Mouse (Mus musculus) left cerebral cortex, postnatal 14 days (tissue): ENCODE measurements around the gene Dcaf8. TPM values are rescaled to one million over a fixed set of nuclear protein-coding genes. Genes with fewer than 3 reads are reported as not detected.
"Not testable (repeated sequence)": the region's sequence is repeated elsewhere in the genome, so short reads cannot be mapped to it uniquely, and the experiment has no call there.

ENCODE experiments used
- DNase-seq, 2 experiments: peaks; one replicate each; pipeline ENCODE4 v3.0.0; 2021 to 2022; ENCODE audit warnings: low spot score in 2 of 2, mixed read lengths in 1 of 2
- intact Hi-C: fragments of 180-260 bp; cut with DNase I; formaldehyde crosslinking; loops from one replicate; pipeline ENCODE4 v1.15.1; 2025
- total RNA-seq, 2 experiments: library from RNA; stranded (reverse); gene quantifications; 2 replicates each; pipeline ENCODE4 v1.2.3; 2021

Gene Dcaf8
- total RNA-seq, 2 experiments from 2014 or later: 101 to 109 TPM

DNA sequence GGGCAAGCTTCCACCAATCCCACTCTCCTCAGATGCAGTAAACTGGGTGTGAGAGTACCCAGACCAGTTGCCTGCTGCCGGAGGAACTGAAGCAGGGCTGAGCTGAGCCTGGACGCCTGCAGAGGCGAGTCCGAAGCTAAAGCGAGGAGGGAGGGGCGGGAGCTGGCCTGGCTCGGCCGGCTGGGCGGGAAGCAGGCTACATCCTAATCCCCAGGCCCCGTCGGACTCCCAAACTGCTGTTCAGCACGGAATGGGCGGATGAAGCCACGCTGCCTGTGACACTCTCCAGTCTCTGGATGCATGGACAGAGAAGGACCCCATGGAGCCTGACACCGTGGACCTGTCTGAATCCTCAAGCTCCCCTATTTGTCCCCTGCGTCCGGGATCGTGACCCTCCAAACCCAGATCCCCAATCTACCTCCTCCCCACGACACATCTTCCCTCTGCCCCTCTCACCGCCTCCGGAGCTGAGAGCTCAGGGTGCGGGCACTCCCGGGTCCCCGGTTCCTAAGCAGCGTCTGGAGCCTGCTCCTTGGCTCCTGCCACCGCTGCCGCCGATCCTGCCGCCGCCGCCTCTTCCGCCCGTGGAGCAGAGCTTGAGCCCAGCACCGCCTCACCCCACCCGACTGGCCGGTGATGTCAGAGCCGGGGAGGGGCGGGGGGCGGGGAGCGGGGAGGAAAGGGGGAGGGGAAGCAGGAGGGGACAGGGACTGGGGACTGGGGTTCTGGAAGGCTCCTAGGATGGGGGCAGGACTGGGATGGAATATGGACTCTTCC is 58.4 kb downstream of the Dcaf8 start, which contains the start of gene Pea15a:
Pea15a (minus strand) TSS at position 664 of the 777 bp plus-strand sequence.
- intact Hi-C loops: no loop called here
- peak; percentile 78 to 85 for DNase-seq

DNA sequence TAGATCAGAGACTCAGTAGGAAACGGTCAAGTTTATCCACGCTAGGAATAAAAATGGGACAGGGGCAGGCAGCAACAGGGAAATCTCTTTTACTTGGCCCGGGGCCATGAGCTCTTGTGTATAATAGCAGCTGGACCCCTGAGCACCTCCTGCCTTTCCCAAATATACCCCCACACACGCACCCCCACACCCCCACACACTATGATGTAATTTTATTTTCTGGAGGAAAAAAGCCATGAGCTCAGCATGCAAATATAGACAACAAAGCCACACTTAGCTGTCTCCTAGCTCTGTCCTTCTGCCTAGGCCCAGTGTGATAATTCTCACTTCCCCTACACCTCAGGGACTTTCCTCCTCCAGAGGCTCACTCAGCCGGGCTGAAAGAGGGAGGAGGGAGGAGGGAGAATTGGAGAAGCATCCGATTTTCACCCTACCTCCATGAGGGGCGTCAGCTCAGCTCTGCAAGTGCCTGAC is 59.3 kb downstream of the Dcaf8 start:
- peak; percentile 55 to 65 for DNase-seq

DNA sequence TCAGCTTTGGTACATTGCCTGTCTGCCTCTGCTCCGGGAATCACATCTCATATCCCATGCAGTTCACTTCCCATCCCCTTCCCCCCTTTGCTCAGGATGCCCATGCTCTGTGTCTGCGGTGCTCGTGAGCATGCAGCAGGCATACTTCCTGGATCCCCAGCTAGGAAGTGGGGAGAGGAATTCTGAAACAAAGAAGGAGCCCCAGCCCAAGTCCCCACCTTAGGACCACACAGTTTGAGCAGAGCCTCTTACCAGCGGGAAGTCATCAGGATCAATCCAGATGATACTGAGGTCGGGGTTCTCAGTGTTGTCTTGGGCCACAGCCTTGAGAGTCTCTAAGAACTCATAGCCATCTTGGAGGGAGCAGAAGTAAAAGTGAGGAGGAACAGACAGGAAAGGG is 64.9 kb downstream of the Dcaf8 start:
- intact Hi-C loops: no loop called here
- no peak for DNase-seq

More for the DNA sequence above, 59.3 kb downstream of the Dcaf8 start:
- intact Hi-C loops: no loop called here

DNA sequence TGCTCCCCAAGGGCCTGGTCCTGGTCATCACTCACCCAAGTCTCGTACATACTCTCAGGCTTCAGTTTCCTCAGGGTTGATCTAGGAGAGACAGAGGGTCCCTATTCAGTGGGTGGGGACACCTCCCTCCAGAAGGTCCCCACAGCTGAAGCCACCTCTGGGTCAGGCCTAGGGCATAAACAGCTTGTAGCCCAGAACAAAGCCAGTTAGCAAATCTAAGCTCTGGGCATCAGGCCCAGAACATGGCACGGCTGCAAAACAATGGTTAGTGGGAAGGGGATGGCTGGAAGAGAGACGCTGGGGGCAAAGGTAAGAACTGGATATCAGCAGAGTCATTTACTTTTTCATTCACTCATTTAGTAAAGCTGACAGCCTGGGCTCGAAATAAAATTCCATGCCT is 65.9 kb downstream of the Dcaf8 start:
- intact Hi-C loops: no loop called here
- no peak for DNase-seq

DNA sequence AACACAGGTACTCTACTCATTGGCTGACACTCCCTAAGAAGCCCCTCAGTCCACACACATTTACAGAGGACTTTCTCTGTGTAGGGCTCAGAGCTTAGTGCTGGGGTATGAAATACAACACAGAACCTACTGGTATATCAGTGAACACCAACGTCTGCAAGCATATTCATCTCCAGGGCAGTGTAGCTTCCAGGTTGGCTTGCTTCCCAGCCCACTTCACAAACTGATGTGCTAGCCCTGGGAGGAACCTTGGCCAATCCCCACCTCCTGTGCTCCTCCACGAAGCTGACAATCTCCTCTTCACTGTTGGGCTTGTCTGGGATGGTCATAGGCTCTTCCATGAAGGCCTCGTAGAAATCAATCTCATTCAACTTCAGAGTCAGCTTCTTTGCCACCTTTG is 66.9 kb downstream of the Dcaf8 start:
- intact Hi-C loops: loop anchor here (5.0 kb wide), 1 partner anchor 67 kb away; the partner anchor contains the start of gene Dcaf8

DNA sequence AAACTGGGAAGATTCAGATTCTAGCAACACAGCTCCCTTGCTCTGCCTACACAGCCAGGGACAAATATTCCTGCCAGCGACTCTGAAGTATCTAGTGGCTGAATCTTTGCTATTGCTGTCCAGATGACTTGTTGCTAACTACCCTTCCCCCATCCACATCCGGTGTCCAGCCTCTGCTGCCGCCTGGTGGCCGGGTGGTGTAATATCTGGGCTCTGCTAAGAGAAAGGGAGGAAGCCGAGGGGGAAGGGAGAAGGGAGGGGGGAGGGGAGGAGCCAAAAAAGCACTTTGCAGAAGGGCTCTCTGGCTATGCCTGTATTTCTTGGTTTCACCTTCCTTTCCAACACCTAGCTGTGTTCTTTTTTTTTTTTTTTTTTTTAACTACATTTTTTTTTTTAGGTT is 69.3 kb downstream of the Dcaf8 start:
- peak; percentile 91 to 92 for DNase-seq
- intact Hi-C loops: loop anchor here (5.0 kb wide), 1 partner anchor 70 kb away; the partner anchor contains the start of gene Dcaf8

More for the DNA sequence above, 66.9 kb downstream of the Dcaf8 start:
- DNase-seq: no peak

DNA sequence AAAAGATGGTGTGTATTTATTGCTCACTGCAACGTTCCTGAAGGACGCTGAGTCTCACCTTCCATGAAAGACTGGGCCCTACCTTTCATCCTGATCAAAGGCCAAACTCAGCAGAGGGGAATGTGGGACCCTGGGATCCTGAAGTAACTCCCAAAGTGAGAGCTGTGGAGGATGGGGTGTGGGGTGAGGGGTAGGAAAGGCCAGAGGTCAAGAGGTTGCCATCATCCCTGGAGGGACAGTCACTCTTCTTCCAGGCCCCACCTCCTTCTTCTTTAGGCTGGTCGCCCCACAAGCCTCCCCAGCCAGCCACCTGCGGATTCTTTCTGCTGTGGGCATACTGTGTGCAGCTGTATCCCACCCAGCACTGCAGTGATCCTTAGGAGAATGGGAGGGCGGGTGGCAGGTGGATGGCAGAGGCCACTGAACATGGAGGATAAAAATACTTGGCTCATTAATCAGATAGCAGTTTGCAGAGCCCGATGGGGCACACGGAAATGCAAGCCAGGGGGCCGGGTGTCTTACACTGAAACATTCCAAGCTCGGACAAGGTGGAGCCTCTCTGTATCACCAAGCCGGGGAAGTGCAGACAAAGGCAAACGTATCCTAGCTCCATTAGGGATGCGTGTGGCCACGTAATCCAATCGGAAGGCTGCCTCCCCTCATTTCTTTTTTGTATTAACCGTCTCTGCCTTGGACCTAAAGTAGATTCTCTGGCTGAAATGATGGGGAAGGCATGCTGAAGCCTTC is 70.5 kb downstream of the Dcaf8 start:
- intact Hi-C loops: loop anchor here (5.0 kb wide), 1 partner anchor 71 kb away; the partner anchor contains the start of gene Dcaf8
- DNase-seq: no peak

DNA sequence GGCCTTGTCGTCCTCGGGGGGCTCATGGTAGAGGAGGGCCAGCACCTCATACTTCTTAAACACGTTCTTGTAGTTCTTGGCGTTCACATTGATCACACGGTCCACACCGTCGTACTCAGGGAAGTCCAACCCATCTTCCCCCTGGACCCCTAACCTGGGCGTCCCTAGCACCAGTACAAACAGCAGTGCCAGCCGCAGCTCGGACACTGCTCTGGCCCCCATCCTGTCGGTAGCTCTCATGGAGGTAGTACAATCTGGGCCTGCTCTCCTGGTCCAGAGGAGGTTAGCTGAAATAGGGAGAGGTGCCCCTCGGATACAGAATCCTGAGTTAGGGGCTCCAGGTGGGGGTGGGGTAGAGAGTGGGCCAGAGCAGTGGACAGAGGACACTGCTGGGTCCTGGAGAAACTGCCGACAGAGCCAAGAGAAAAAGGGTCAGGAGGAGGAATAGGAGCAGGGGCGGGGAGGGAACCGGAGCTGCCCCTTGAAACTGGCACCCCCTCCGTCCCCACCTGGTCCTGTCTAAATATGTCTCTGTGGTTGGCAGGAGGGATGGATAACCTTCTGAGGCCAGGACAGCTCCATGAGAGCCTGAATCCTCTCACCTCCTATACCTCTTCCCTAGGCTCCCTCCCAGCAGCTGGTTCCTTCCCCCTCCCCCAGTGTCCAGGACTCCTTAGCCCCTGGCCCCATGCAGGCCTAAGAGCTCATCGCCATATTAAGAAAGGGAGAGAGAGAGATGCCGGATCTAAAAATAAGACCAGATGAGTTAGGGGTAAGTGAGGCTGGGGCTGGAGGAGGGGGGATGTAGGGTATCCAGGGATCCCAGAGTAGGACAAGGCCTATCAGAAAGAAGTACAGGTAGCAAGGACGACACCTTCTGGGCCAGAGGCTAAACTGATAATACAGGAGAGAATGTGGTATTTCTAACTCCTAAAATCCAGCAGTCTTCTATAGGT is 71.8 kb downstream of the Dcaf8 start, which contains the start of gene Casq1:
Casq1 (minus strand) TSS at position 418 of the 956 bp plus-strand sequence.
- intact Hi-C loops: loop anchor here (5.0 kb wide), 1 partner anchor 72 kb away; the partner anchor contains the start of gene Dcaf8
- no peak for DNase-seq

DNA sequence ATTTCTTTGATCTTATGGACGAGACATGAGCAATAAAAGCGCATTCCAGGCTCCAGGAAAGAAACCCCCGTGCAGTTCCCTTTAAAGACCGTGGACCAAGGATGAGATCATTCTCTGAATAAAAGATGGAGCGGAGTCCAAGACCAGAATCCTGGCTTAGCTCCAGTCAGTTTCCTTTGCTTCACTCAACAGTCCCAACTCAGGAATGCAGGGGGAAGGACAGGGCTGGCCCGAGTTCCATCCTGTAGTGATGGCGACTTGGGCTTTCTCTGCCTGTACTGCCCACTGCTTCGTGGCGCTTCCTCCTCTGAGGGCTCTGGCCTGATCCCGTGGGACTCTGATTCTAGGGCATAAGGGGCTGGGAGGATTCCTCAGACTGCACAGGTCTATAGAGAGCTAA is 72.5 kb downstream of the Dcaf8 start:
- DNase-seq: peak in 1 of 2 experiments; percentile 77
- intact Hi-C loops: no loop called here

DNA sequence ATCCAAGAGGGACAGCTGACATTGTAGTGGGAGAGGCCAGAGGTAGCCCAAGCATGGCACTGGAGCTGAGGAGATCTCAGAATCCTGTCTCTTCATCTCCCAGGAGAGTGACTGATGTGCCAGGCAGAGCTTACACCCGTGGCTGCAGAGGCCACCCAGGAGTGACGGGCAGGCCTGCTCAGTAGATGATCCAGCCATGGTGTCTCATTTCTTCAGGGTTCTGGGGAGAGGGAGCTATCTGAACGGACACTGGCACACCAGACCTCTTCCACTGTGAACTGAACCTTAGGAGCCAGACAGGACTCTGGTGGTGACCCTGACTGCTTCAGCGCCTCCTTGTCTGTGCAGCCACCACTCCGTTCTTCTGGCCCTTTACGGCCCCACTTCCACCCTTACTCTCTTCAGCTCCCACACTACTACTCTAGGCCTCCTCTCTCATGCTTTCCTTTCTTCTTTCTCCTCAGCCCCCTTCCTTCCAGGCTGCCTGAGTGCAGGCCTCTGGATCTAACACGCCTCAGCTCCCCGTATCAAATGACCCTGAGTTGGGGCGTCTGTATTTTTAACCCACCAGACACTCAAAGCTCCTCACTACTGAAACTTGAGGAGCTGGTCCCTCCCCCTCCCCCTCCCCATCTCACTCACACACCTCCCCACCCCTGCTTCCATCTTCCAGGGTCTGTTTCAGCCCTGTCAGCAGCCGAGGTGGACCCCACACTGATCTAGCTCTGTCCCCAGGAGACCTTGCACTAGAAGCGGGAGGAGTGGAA is 73.6 kb downstream of the Dcaf8 start:
- intact Hi-C loops: no loop called here
- DNase-seq: no peak

DNA sequence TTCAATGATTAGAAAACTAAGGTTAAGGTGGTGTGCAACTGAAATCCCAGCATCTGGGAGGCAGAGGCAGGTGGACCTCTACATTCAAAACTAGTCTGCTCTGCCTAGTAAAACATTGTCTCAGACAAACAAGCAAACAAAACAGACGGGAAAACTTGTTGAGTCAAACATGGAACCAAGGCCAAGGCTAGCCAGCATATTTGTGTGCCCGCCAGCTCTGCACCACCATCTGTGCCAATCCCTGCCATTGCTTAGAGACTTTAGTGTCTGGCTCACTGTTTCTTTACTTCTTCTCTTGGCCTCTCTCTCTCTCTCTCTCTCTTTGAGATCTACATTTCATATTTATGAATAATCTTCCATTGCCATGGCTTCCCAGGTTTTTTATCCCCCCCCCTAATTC is 80.3 kb downstream of the Dcaf8 start:
- intact Hi-C loops: no loop called here
- DNase-seq: no peak

DNA sequence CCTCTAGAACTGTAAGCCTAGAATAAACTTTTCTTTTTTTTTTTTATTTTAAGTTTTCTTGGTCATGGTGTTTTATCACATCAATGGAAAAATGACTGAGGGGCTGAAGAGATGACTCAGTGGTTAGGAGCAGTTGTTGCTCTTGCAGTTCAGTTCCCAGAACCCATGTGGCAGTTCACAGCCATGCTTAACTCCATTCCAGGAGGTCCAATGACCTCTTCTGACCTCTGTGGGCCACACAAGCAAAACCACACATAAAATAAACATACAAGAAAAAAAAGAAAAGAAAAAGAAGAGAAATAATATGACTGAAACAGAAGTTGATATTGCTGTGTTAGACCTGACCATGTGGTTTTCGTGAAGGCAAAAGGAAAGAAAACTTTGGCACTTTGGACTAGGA is 81.3 kb downstream of the Dcaf8 start:
- intact Hi-C loops: no loop called here
- no peak for DNase-seq

DNA sequence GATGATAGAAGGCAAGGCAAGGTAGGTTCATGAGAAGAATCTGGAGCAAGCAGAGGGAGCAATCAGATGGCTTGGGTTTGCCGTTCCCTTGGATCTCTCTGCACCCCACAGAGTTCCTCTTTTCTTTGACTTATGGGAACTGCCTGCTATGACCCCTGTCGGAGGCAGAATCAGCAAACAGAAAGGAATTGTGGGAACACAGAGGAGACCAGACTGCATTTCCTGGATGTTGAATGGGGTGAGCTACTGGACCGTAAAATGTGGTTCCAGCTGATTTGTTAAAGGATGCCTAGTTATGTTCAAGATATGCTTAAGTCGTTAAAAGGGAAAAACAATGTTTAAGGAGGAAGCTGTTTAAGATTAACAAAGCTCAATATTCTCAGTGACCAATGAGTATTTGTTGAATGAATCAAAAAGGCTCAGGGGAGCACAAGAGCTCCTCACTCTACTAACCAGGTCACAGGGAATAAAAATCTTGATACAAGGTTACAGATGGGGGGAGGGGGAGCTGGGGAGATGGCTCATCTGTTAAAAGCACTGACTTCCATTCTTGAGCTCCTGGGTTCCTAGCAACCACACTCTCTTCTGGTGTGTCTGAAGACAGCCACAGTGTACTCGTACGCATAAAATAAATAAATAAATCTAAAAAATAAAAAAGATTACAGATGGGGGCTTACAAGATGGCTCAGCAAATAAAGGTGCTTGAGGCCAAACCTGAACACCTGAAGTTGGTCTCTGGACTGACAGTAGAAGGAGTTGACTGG is 93.2 kb downstream of the Dcaf8 start:
- DNase-seq: no peak
- intact Hi-C loops: no loop called here

DNA sequence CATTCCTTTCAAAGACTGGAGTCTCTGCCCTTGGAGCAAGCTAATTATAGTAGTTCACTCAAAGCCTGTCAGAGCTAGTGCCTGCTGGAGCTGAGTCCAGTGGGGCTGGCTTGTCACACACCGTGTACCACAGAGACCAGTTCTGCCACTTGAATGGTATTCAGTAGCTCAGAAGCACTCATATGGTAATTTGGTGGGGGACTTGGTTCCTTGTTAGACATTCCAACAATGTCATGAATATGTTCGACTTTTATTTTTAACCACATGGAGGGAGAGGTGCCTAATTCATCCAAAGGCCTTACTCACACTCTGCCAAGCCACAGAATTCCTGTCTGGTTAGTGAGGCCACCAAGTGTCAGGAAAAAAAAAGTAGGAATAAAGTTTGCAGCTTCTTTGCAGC is 94.5 kb downstream of the Dcaf8 start:
- intact Hi-C loops: no loop called here
- peak in 1 of 2 experiments; percentile 33 for DNase-seq

DNA sequence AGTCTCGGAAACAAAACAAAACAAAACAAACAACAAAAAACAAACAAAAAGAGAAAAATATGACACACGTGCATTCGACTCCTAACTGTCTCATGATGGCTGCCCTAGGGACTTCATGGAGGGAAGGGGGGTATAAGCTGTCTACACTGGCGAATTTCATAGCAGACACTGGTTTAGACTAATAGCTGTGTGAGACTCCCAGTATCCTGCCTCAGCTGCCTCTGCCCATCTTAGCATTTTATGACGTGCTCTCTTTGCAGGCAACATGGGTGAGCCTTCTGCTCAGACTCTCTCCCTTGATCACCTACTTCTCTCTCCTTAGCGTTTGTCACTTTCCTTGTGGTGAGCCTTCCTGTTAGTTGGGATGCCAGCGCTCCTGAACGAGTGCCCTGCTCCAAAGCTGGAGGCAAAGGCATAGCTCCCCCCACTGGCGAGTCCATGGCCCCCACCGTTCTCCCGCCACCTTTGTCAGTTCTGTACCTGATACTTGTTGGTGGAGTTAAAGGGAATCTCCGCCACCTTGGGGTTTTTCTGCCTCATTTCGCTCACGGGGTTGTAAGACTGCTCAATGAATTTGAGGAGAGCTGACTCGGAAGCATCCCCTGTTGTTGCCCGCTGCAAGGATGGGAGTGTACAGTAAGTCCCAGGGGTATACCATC is 95.8 kb downstream of the Dcaf8 start:
- no peak for DNase-seq
- intact Hi-C loops: no loop called here

DNA sequence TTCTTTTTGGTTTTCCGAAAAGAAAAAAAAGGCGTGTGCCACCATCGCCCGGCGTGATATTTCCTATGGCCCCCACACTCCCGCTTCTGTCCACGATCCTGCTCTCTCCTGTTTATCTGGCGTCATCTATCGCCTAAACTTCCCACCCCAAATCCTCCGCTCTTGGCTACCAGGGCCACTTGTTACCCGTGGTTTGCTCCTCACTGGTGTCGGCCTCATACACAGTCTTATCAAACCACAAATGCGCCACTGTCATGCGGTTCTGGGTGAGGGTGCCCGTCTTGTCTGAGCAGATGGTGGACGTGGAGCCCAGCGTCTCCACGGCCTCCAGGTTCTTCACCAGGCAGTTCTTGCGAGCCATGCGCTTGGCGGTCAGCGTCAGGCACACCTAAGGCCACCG is 96.8 kb downstream of the Dcaf8 start:
- DNase-seq, intact Hi-C loops: not testable (repeated sequence)
